Mouse (Mus musculus) adrenal gland, postnatal 36 days (tissue): ENCODE data around the gene Hoga1. TPM values are rescaled to one million over a fixed set of nuclear protein-coding genes. Genes with fewer than 3 reads are reported as not detected.

Source experiments
- total RNA-seq, 2 experiments: library from RNA; stranded (reverse); gene quantifications; 2 replicates each; pipeline ENCODE4 v1.2.3; 2021

Hoga1 gene
- total RNA-seq, 2 experiments from 2014 or later, result 4.3 to 6.7 TPM

Other genes with a start within 250 kb of the Hoga1 start
- gene Arhgap19, start 243.6 kb upstream of the Hoga1 start, total RNA-seq, result 1 to 10 TPM; 5.0 to 5.8 TPM
- 1 to 10 TPM; 4.9 to 7.8 TPM for gene Frat1, start 215.6 kb upstream of the Hoga1 start, total RNA-seq
- 1 to 10 TPM; 2.9 to 3.4 TPM for gene Frat2, start 197.5 kb upstream of the Hoga1 start, total RNA-seq
- gene Rrp12, start 149.4 kb upstream of the Hoga1 start, total RNA-seq, result 10 to 100 TPM; 12.5 to 23.2 TPM
- gene Pgam1, start 133.7 kb upstream of the Hoga1 start, total RNA-seq, result 100 to 1,000 TPM; 791 to 814 TPM
- gene Exosc1, start 112.2 kb upstream of the Hoga1 start, total RNA-seq, result 10 to 100 TPM; 28.3 to 31.7 TPM
- gene Zdhhc16, start 112.1 kb upstream of the Hoga1 start, total RNA-seq, result 10 to 100 TPM; 30.1 to 30.9 TPM
- 10 to 100 TPM; 20.2 to 23.9 TPM for gene Mms19, start 64.5 kb upstream of the Hoga1 start, total RNA-seq
- gene Ubtd1, start 63.8 kb upstream of the Hoga1 start, total RNA-seq, result 10 to 100 TPM; 17.1 to 17.5 TPM
- gene Ankrd2, start 9.6 kb upstream of the Hoga1 start, total RNA-seq, result under 1 TPM in 1 of 2 experiments, not detected in 1; 0.49 TPM
- under 1 TPM; 0.30 to 0.33 TPM for gene 4933411K16Rik, start 6.6 kb downstream of the Hoga1 start, total RNA-seq
- gene Morn4, start 40.7 kb downstream of the Hoga1 start, total RNA-seq, result 10 to 100 TPM in 1 of 2 experiments, 1 to 10 TPM in 1; 8.2 to 12.2 TPM
- 10 to 100 TPM; 61.7 to 76.3 TPM for gene Pi4k2a, start 44.9 kb downstream of the Hoga1 start, total RNA-seq
- gene Avpi1, start 83.4 kb downstream of the Hoga1 start, total RNA-seq, result 10 to 100 TPM; 86.6 to 91.5 TPM
- 10 to 100 TPM; 32.7 to 38.8 TPM for gene Marveld1, start 101.8 kb downstream of the Hoga1 start, total RNA-seq
- gene Zfyve27, start 118.3 kb downstream of the Hoga1 start, total RNA-seq, result 10 to 100 TPM; 49.3 to 50.4 TPM
- gene Sfrp5, start 156.6 kb downstream of the Hoga1 start, total RNA-seq, result 1 to 10 TPM; 2.5 TPM
- 1 to 10 TPM; 1.1 to 1.5 TPM for gene Golga7b, start 202.0 kb downstream of the Hoga1 start, total RNA-seq